Mouse (Mus musculus) frontal cortex, postnatal 25 days (tissue): ENCODE results near the gene Tmem160.

ENCODE experiments used
- DNase-seq, 2 experiments: peaks; one replicate each; pipeline ENCODE4 v3.0.0; 2022; ENCODE audit warnings: low spot score in 2 of 2

Gene Tmem160

GRCm38 (mm10) chr7:16441241-16441640 is 11.3 kb upstream of the Tmem160 start:
- DNase-seq = no peak

DNA sequence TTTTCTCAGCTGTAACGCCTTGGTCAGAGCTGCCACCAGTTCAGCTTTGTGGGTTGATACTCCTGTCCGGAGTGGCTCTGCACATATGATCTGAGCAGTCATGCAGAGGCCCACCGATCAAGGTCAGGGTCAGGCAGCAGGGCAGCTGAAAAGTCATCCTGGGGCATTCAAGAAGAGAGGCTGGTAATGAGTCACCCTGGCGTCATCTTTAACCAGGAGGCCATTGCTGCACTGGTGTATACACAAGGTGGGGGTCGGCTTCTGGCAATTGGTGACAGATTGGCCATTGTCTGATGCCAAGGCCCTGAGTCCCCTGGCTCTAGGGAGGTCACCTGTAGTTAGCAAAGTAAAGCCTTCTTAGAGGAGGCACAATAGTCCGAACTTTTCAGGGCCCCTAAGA is 923 bp upstream of the Tmem160 start:
- DNase-seq = no peak

DNA sequence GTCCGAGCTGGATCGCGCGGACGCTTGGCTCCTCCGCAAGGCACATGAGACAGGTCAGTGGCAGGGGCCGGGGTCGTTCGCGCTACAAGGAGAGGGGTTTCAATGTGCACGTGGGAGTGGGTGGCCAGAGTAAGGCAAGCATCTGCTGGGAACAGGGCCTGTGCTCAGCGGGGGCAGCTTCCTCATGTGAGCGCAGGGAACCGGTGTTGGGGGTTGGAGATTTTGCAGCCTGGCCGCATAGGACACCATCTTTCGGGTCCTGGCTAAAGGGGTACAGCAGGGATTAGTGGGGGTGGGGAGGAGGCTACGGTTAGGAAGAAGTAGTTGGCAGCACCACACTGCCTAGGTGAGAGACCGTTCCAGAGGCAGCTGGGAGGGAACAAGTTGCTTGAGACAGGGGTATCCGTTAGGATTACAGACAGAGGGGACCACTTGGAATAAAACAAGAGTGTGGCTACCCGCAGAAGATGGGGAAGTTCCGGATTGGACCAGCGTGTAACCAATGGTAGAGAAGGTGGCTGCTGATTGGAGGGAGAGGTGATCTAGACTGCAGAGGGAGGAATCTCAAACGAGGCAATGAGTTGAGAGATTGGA is 636 bp downstream of the Tmem160 start:
- DNase-seq = peak; percentile 32 to 50

DNA sequence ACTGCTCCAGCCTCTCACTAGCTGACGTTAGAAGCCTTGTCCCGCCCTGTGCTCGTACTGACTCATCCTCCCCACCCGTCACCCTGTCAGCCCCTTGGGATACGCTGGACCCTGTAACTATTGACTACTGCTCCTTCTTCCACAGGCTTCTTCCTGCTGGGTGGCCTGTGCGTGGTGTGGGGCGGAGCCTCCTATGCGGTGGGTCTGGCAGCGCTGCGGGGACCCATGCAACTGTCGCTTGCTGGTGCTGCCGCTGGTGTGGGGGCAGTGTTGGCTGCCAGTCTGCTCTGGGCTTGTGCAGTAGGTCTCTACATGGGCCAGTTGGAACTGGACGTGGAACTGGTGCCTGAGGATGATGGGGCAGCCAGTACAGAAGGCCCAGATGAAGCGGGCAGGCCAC is 2.4 kb downstream of the Tmem160 start:
- no peak for DNase-seq

GRCm38 (mm10) chr7:16456289-16456688 is 3.7 kb downstream of the Tmem160 start:
- no peak for DNase-seq

- no peak for DNase-seq
Measured at GRCm38 (mm10) chr7:16460566-16460965, 8.0 kb downstream of the Tmem160 start.

DNA sequence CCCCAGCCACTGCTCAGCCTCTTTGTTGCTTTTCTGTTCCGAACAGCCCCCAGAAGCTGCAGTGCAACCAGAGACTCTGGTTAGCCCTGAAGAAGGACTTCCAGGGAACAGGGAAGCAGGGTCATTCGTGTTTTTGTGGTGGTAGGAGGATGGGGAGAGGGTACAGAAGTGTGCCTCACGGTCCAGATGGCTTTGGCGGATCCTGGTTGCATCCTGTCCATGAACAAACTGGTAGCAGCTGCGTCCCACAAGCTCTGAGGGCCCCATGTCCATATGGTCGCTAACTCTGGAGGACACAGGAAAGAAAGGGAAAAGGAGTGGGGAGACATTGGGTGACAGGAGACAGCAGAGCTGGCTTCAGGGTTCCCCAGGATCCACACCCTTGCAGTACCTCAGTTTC is 8.6 kb downstream of the Tmem160 start:
- no peak for DNase-seq

DNA sequence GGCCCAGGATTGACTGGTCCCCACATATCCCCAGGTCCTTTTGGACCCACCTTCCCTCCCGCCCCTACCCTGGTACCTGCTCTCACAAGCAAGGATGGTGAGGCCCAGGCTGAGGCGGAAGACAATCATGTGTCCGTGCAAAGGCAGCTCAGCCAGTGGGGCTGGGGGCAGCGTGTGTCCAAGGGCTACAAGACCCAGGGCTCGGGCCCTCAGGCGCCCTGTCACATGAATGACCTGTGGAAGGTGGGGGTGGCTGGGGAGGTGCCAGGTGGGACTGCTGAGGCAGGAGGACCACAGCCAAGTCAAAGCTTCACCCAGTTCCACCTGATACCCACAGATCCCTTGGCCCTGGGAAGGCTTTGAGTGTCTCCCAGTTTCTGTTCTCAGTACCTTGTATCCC is 9.1 kb downstream of the Tmem160 start:
- DNase-seq = no peak

DNA sequence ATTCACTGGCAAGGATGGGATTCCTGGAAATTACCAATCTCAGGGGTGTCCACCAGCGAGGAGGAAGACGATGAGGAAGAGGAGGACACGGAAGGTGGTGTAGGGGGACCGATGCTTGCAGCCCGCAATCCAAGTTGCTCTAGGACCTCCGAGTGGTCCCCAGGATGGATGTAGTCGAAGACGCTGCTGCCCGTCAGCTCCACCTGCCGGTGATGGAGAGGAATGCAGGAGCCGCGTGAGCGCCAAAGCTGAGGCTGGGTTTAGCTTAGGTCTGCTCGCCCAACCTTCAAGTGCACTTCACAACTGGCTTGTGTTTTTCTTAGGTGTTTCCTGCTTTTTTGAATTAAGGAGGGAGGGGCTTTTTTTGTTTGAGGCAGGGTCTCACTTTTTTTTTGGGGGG is 10.6 kb downstream of the Tmem160 start:
- peak; percentile 74 to 77 for DNase-seq

GRCm38 (mm10) chr7:16465160-16465559 is 12.6 kb downstream of the Tmem160 start:
- peak; percentile 43 to 54 for DNase-seq

- DNase-seq = no peak
Measured at GRCm38 (mm10) chr7:16465568-16465967, 13.0 kb downstream of the Tmem160 start.

- no peak for DNase-seq
Measured at GRCm38 (mm10) chr7:16466565-16466964, 14.0 kb downstream of the Tmem160 start.

DNA sequence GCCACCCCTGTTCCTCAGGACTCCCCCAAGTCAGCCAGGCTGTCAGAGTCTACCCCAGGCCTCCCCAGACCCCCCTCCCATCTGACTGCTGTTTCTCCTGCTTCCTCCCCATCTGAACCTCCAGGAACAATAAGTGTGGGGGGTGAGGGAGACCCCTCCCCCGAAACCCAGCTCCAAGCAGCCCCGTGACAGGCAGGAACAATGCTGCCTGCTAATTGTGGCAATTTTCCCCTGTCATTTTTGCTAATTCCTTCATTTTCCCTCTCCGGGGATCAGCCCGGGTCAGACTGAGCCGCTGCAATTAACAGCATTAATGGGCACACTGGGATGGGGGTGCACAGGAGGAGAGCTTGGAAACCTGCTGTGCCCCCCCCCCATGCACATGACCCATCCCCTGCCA is 15.5 kb downstream of the Tmem160 start:
- no peak for DNase-seq

DNA sequence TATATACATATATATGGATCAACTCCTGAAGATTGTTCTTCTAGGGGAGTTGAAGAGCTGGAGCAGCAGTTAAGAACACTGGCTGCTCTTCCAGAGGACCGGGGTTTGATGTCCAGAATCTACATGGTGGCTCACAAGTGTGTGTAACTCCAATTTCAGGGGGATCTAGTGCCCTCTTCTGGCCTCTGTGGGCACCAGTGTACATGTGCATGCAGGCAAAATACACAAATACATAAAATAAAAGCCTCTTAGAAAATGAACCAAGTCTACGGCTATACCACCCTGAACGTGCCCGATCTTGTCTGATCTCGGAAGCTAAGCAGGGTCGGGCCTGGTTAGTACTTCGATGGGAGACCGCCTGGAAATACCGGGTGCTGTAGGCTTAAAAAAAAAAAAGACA is 19.0 kb downstream of the Tmem160 start:
- DNase-seq = no peak

- no peak for DNase-seq
Measured at GRCm38 (mm10) chr7:16472116-16472709, 19.6 kb downstream of the Tmem160 start.

- DNase-seq = no peak
Measured at GRCm38 (mm10) chr7:16473847-16474246, 21.3 kb downstream of the Tmem160 start.

GRCm38 (mm10) chr7:16474445-16474844 is 21.9 kb downstream of the Tmem160 start:
- DNase-seq = no peak

DNA sequence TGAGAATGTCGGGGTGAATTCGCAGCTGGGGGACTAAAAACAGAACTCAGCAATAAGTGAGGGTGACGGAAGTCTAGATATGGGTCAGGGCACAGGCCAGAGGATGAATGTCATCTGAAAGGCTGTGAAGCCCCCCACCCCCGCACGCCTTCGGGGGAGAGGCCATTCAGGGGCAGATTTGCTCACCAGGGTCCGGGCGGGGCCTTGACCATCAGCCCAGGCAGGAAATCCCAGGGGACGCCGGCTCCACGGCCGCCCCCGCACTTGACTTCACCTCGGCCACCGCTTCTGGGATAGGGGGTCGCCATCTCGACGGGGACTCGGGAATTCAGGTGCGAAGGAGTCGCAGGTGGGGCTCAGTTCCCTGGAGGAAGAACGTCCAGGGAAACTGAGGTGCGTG is 22.7 kb downstream of the Tmem160 start:
- no peak for DNase-seq

GRCm38 (mm10) chr7:16475764-16476599 is 23.4 kb downstream of the Tmem160 start:
- DNase-seq = no peak

- DNase-seq = no peak
Measured at GRCm38 (mm10) chr7:16476600-16476989, 24.0 kb downstream of the Tmem160 start.

DNA sequence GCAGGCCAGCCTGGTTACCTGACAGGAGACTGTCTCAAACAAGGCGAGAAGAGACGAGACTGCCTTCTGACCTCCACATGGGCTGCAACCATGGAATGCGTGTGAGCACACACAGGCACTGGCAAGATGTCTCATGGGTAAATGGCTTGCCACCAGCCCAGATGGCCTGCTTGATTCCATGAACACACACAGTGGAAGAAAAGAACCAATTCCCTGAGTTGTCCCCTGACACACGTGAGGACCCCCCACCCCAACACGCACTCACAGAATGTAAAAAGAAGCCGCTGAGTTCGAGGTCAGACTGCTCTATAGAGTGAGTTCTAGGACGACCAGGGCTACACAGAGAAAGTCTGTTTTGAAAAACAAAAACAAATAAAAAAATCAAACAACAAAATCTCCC is 25.0 kb downstream of the Tmem160 start, which contains the start of gene Npas1:
Gene Npas1, minus strand, starts transcription at position 101 of the 400 bp plus-strand sequence.
- no peak for DNase-seq

DNA sequence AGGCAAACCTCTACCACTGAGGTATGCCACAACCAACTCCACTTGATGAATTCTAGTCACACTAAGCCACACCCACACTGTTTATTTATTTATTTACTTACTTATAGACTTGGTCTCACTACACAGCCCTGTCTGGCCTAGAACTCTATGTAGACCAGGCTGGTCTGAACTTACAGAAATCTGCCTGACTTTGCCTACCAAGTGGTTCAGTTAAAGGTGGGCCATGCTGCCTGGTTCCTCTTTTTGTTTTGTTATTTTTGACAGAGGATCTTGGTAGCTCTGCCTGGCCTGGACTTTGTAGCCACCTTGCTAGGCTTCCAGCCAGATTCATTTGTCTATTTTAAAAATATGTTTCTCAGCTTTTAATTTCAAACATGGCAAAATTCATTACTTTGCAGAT is 36.2 kb downstream of the Tmem160 start:
- DNase-seq = no peak

- no peak for DNase-seq
Measured at GRCm38 (mm10) chr7:16489948-16490347, 37.4 kb downstream of the Tmem160 start.
